Mouse (Mus musculus): Measurements from ENCODE around the gene Scin. TPM values are rescaled to one million over a fixed set of nuclear protein-coding genes. Genes with fewer than 3 reads are reported as not detected.

Gene Scin
- polyA plus RNA-seq, 1 experiment from 2014 or later: 0.21 TPM

GRCm38 (mm10) chr12:40118872-40119271, 15.2 kb downstream of the Scin start:
- Histone ChIP-seq H3K9ac (replicated peaks; ENCODE audit: low read length) (no peak overlapping the region), H3K27ac (replicated peaks; ENCODE audit: low read depth, low read length) (no peak overlapping the region), H3K4me1 (ENCODE audit: control insufficient read depth, insufficient read depth, low read length) (no peaks in the 10 kb centered on the region), H3K27me3 (ENCODE audit: control insufficient read depth, insufficient read depth, low read length) (no peaks in the 10 kb centered on the region), H3K36me3 (replicated peaks; ENCODE audit: control insufficient read depth, insufficient read depth, low read depth, low read length) (no peaks in the 10 kb centered on the region), H3K4me3 (ENCODE audit: low read depth, low read length) (no peak overlapping the region), H3K9me3 (replicated peaks; ENCODE audit: control insufficient read depth, low read length) (no peaks in the 10 kb centered on the region), H3K4me2 (ENCODE audit: low read depth, low read length) (no peak overlapping the region)
- WGBS: 85% methylated on average over 2 of the region's 2 CpGs
- no peak for DNase-seq (ENCODE audit: low spot score)
- no peak for ATAC-seq (replicated peaks; ENCODE audit: insufficient number of reproducible peaks, low FRiP score, low TSS enrichment, low read depth)

GRCm38 (mm10) chr12:40117045-40117444, 17.0 kb downstream of the Scin start:
- WGBS: 94% methylated on average over 6 of the region's 6 CpGs
- DNase-seq (ENCODE audit: low spot score): no peak

GRCm38 (mm10) chr12:40116214-40116613, 17.8 kb downstream of the Scin start:
- Histone ChIP-seq H3K9me3 (replicated peaks; ENCODE audit: control insufficient read depth, low read length) (no peaks in the 10 kb centered on the region), H3K27me3 (ENCODE audit: control insufficient read depth, insufficient read depth, low read length) (no peaks in the 10 kb centered on the region), H3K4me2 (ENCODE audit: low read depth, low read length) (no peak overlapping the region), H3K27ac (replicated peaks; ENCODE audit: low read depth, low read length) (no peak overlapping the region), H3K9ac (replicated peaks; ENCODE audit: low read length) (no peak overlapping the region), H3K36me3 (replicated peaks; ENCODE audit: control insufficient read depth, insufficient read depth, low read depth, low read length) (no peaks in the 10 kb centered on the region), H3K4me3 (ENCODE audit: low read depth, low read length) (no peak overlapping the region), H3K4me1 (ENCODE audit: control insufficient read depth, insufficient read depth, low read length) (no peaks in the 10 kb centered on the region)
- DNase-seq (ENCODE audit: low spot score) (no peak), ATAC-seq (replicated peaks; ENCODE audit: insufficient number of reproducible peaks, low FRiP score, low TSS enrichment, low read depth) (no peak)
- 75% methylated on average over 5 of the region's 5 CpGs for WGBS

More at GRCm38 (mm10) chr12:40117045-40117444, 17.0 kb downstream of the Scin start:
- Histone ChIP-seq H3K9ac (replicated peaks; ENCODE audit: low read length) (no peak overlapping the region), H3K4me1 (ENCODE audit: control insufficient read depth, insufficient read depth, low read length) (no peaks in the 10 kb centered on the region), H3K27me3 (ENCODE audit: control insufficient read depth, insufficient read depth, low read length) (no peaks in the 10 kb centered on the region), H3K4me3 (ENCODE audit: low read depth, low read length) (no peak overlapping the region), H3K36me3 (replicated peaks; ENCODE audit: control insufficient read depth, insufficient read depth, low read depth, low read length) (no peaks in the 10 kb centered on the region), H3K27ac (replicated peaks; ENCODE audit: low read depth, low read length) (no peak overlapping the region), H3K9me3 (replicated peaks; ENCODE audit: control insufficient read depth, low read length) (no peaks in the 10 kb centered on the region), H3K4me2 (ENCODE audit: low read depth, low read length) (no peak overlapping the region)
- no peak for ATAC-seq (replicated peaks; ENCODE audit: insufficient number of reproducible peaks, low FRiP score, low TSS enrichment, low read depth)

- H3K36me3 ChIP-seq (replicated peaks; ENCODE audit: control insufficient read depth, insufficient read depth, low read depth, low read length): no peaks in the 10 kb centered on the region
- WGBS: 88% methylated on average over 4 of the region's 4 CpGs
- no peaks in the 10 kb centered on the region for H3K9me3 ChIP-seq (replicated peaks; ENCODE audit: control insufficient read depth, low read length)
- H3K27me3 ChIP-seq (ENCODE audit: control insufficient read depth, insufficient read depth, low read length): no peaks in the 10 kb centered on the region
- no peak overlapping the region for H3K4me2 ChIP-seq (ENCODE audit: low read depth, low read length)
- ATAC-seq (replicated peaks; ENCODE audit: insufficient number of reproducible peaks, low FRiP score, low TSS enrichment, low read depth) (no peak), DNase-seq (ENCODE audit: low spot score) (no peak)
- no peak overlapping the region for H3K4me3 ChIP-seq (ENCODE audit: low read depth, low read length)
- H3K4me1 ChIP-seq (ENCODE audit: control insufficient read depth, insufficient read depth, low read length): no peaks in the 10 kb centered on the region
- H3K27ac ChIP-seq (replicated peaks; ENCODE audit: low read depth, low read length): no peak overlapping the region
- no peak overlapping the region for H3K9ac ChIP-seq (replicated peaks; ENCODE audit: low read length)
Observed at GRCm38 (mm10) chr12:40114883-40115282, 19.1 kb downstream of the Scin start.

- no peaks in the 10 kb centered on the region for H3K9me3 ChIP-seq (replicated peaks; ENCODE audit: control insufficient read depth, low read length)
- ATAC-seq (replicated peaks; ENCODE audit: insufficient number of reproducible peaks, low FRiP score, low TSS enrichment, low read depth) (no peak), DNase-seq (ENCODE audit: low spot score) (no peak)
- H3K36me3 ChIP-seq (replicated peaks; ENCODE audit: control insufficient read depth, insufficient read depth, low read depth, low read length): no peaks in the 10 kb centered on the region
- H3K4me3 ChIP-seq (ENCODE audit: low read depth, low read length): no peak overlapping the region
- no peaks in the 10 kb centered on the region for H3K4me1 ChIP-seq (ENCODE audit: control insufficient read depth, insufficient read depth, low read length)
- no peak overlapping the region for H3K27ac ChIP-seq (replicated peaks; ENCODE audit: low read depth, low read length)
- no peak overlapping the region for H3K9ac ChIP-seq (replicated peaks; ENCODE audit: low read length)
- no peak overlapping the region for H3K4me2 ChIP-seq (ENCODE audit: low read depth, low read length)
- WGBS: 83% methylated on average over 3 of the region's 3 CpGs
- H3K27me3 ChIP-seq (ENCODE audit: control insufficient read depth, insufficient read depth, low read length): no peaks in the 10 kb centered on the region
Observed at GRCm38 (mm10) chr12:40114020-40114419, 20.0 kb downstream of the Scin start.

- Histone ChIP-seq H3K36me3 (replicated peaks; ENCODE audit: control insufficient read depth, insufficient read depth, low read depth, low read length) (no peaks in the 10 kb centered on the region), H3K4me2 (ENCODE audit: low read depth, low read length) (no peak overlapping the region), H3K4me1 (ENCODE audit: control insufficient read depth, insufficient read depth, low read length) (no peaks in the 10 kb centered on the region), H3K27ac (replicated peaks; ENCODE audit: low read depth, low read length) (no peak overlapping the region), H3K4me3 (ENCODE audit: low read depth, low read length) (no peak overlapping the region), H3K9ac (replicated peaks; ENCODE audit: low read length) (no peak overlapping the region), H3K27me3 (ENCODE audit: control insufficient read depth, insufficient read depth, low read length) (no peaks in the 10 kb centered on the region), H3K9me3 (replicated peaks; ENCODE audit: control insufficient read depth, low read length) (no peaks in the 10 kb centered on the region)
- DNase-seq (ENCODE audit: low spot score) (no peak), ATAC-seq (replicated peaks; ENCODE audit: insufficient number of reproducible peaks, low FRiP score, low TSS enrichment, low read depth) (no peak)
- WGBS: 87% methylated on average over 2 of the region's 2 CpGs
Observed at GRCm38 (mm10) chr12:40113605-40114004, 20.4 kb downstream of the Scin start.

GRCm38 (mm10) chr12:40109227-40109626, 24.8 kb downstream of the Scin start:
- DNase-seq (ENCODE audit: low spot score) (no peak), ATAC-seq (replicated peaks; ENCODE audit: insufficient number of reproducible peaks, low FRiP score, low TSS enrichment, low read depth) (no peak)
- Histone ChIP-seq H3K36me3 (replicated peaks; ENCODE audit: control insufficient read depth, insufficient read depth, low read depth, low read length) (no peaks in the 10 kb centered on the region), H3K4me2 (ENCODE audit: low read depth, low read length) (no peak overlapping the region), H3K27ac (replicated peaks; ENCODE audit: low read depth, low read length) (no peak overlapping the region), H3K27me3 (ENCODE audit: control insufficient read depth, insufficient read depth, low read length) (no peaks in the 10 kb centered on the region), H3K9me3 (replicated peaks; ENCODE audit: control insufficient read depth, low read length) (no peaks in the 10 kb centered on the region), H3K4me1 (ENCODE audit: control insufficient read depth, insufficient read depth, low read length) (no peaks in the 10 kb centered on the region), H3K4me3 (ENCODE audit: low read depth, low read length) (no peak overlapping the region), H3K9ac (replicated peaks; ENCODE audit: low read length) (no peak overlapping the region)
- 81% methylated on average over 1 of the region's 1 CpGs for WGBS

GRCm38 (mm10) chr12:40108143-40108542, 25.9 kb downstream of the Scin start:
- Histone ChIP-seq H3K27me3 (ENCODE audit: control insufficient read depth, insufficient read depth, low read length) (no peaks in the 10 kb centered on the region), H3K27ac (replicated peaks; ENCODE audit: low read depth, low read length) (no peak overlapping the region), H3K4me2 (ENCODE audit: low read depth, low read length) (no peak overlapping the region), H3K9me3 (replicated peaks; ENCODE audit: control insufficient read depth, low read length) (no peaks in the 10 kb centered on the region), H3K4me3 (ENCODE audit: low read depth, low read length) (no peak overlapping the region), H3K36me3 (replicated peaks; ENCODE audit: control insufficient read depth, insufficient read depth, low read depth, low read length) (no peaks in the 10 kb centered on the region), H3K9ac (replicated peaks; ENCODE audit: low read length) (no peak overlapping the region), H3K4me1 (ENCODE audit: control insufficient read depth, insufficient read depth, low read length) (no peaks in the 10 kb centered on the region)
- ATAC-seq (replicated peaks; ENCODE audit: insufficient number of reproducible peaks, low FRiP score, low TSS enrichment, low read depth): no peak
- WGBS: 85% methylated on average over 2 of the region's 2 CpGs
- DNase-seq (ENCODE audit: low spot score): no peak

Data from embryonic facial prominence, embryonic 11.5 days (tissue).